Mouse (Mus musculus) kidney, adult 2 months (tissue): ENCODE results near the gene Lypd4. TPM values are rescaled to one million over a fixed set of nuclear protein-coding genes. Genes with fewer than 3 reads are reported as not detected.
A peak's percentile ranks its signal among the peaks of the same experiment; 100 is the strongest.

ENCODE experiments used
- DNase-seq: peaks from one replicate; pipeline ENCODE4 v3.0.0; 2021
- H3K27ac ChIP-seq: fragments of 200-500 bp; 2 replicates; pipeline ENCODE4 v1.5.1; 2012; ENCODE audit warnings: low read depth, low read length, control low read depth, inconsistent platforms; ENCODE audit not compliant: insufficient read depth
- H3K27me3 ChIP-seq: fragments of 200-500 bp; replicated peaks from 2 replicates; pipeline ENCODE4 v1.6.1; 2012; ENCODE audit warnings: mild to moderate bottlenecking, moderate library complexity, low read length, inconsistent platforms; ENCODE audit not compliant: control insufficient read depth, insufficient read depth
- H3K36me3 ChIP-seq: fragments of 200-500 bp; 2 replicates; pipeline ENCODE4 v1.6.1; 2012; ENCODE audit warnings: mild to moderate bottlenecking, moderate library complexity, low read length, inconsistent platforms; ENCODE audit not compliant: control insufficient read depth, insufficient read depth
- H3K4me1 ChIP-seq: fragments of 200-500 bp; 2 replicates; pipeline ENCODE4 v1.6.1; 2011; ENCODE audit warnings: low read length; ENCODE audit not compliant: control insufficient read depth, insufficient read depth
- H3K4me3 ChIP-seq: fragments of 200-500 bp; 2 replicates; pipeline ENCODE4 v1.5.1; 2011; ENCODE audit warnings: mild to moderate bottlenecking, low read depth, low read length, control low read depth; ENCODE audit not compliant: insufficient read depth
- CTCF ChIP-seq: fragments of 200-500 bp; conservative IDR thresholded peaks from 2 replicates; pipeline ENCODE4 v1.5.1; 2011; ENCODE audit warnings: low read depth, mild to moderate bottlenecking, control low read depth, low read length, moderate library complexity, mixed read lengths; ENCODE audit not compliant: insufficient read depth, insufficient read length
- POLR2A ChIP-seq: fragments of 200-500 bp; IDR thresholded peaks from one replicate; pipeline ENCODE4 v1.6.1; 2011; ENCODE audit warnings: low read depth, low read length, control low read depth
- WGBS: fragments of 180-500 bp; shearing (Covaris S2); methylation state at CpG from one replicate; pipeline ENCODE4 v1.1.7; 2018; 5-methylcytosine and 5-hydroxymethylcytosine counted together
- polyA plus RNA-seq: library from polyadenylated mRNA; depleted of rRNA; stranded (reverse); fragments of >200 nt; gene quantifications from 2 replicates; pipeline ENCODE4 v1.2.3, GENCODE M21; 2012

Gene Lypd4
- polyA plus RNA-seq, 1 experiment: 0.14 TPM

DNA sequence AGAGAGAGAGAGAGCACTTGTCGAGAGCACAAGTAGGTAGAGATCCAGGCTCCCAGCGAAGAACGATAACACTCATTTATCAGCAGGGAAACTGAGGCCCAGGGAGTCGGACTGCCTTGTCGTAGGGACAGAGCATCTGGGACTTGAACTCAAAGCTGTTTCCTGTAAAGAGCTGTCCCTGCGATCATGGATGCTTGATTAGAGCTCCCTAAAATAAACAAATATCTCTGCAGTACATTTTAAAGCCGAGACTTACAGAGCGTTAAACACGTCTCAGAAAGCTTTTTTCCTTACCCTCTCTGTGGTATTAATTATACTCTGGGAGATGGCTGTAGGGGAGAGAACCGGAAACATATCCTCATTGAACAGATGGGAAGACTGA is 33.7 kb upstream of the Lypd4 start:
- no peaks in the 10 kb centered on the region for H3K36me3 ChIP-seq
- peaks cover 5% of the 10 kb centered on the region; the same call in 1 of the 2 replicates for H3K4me1 ChIP-seq
- 14% methylated on average over 10 of the region's 10 CpGs for WGBS
- no peak for TF ChIP-seq CTCF
- no peak for TF ChIP-seq POLR2A
- H3K4me3 ChIP-seq: peak overlapping the region; percentile 76
- no peaks in the 10 kb centered on the region for H3K27me3 ChIP-seq
- no peak for DNase-seq
- peak overlapping the region; percentile 67 for H3K27ac ChIP-seq

DNA sequence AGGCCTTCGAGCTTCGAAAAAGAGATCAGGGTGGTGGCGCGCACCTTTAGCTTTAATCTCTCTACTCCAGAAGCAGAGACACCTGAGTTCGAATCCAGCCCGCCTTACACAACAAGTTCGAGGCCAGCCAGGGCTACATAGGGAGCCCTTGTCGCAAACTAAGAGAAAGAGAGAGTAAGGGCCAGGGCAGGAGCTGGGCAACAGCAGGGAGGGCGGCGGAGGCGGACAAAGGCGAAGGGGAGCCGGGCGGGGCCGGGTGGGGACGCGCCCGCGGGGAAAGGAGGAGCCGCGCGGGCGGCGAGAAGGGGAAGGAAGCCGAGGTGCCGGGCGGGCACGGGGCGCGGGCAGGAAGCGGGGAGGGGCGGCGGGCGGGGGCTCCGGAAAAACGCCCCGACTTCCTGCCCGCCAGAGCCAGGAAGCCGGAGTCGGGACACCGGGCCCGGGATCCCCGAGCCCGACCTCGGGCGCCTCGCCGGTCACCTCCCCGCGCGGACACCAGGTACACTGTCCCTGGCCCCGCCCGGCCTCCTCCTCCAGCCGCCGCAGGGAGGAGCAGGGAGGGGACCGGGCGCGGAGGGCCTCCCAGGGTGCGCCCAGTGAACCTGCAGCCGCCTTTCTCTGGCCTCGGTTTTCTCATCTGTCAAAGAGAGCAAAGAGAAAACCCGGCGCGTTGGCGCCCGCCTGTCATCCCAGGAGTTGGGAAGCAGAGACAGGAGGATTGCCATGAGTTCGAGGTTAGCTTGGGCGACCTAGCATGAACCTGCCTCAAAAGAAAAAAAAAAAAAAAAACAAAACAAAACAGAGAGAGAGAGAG is 33.1 kb upstream of the Lypd4 start, which contains the start of gene Arhgef1:
Arhgef1 (plus strand) TSS at position 283 of the 814 bp plus-strand sequence.
- TF ChIP-seq CTCF (no peak), POLR2A (no peak)
- Histone ChIP-seq H3K27me3 (no peaks in the 10 kb centered on the region), H3K4me3 (peak within 1 kb of the TSS; percentile 76), H3K27ac (peak within 1 kb of the TSS; percentile 86), H3K4me1 (peaks cover 5% of the 10 kb centered on the region; the same call in 1 of the 2 replicates), H3K36me3 (no peaks in the 10 kb centered on the region)
- 4% methylated on average over 61 of the region's 68 CpGs for whole genome bisulfite sequencing
- DNase-seq: peak; percentile 84

GRCm38 (mm10) chr7:24902264-24902629 is 32.5 kb upstream of the Lypd4 start:
- peak overlapping the region; percentile 76 for H3K4me3 ChIP-seq
- no peaks in the 10 kb centered on the region for H3K36me3 ChIP-seq
- WGBS: 66% methylated on average over 2 of the region's 2 CpGs
- TF ChIP-seq POLR2A: no peak
- TF ChIP-seq CTCF: no peak
- DNase-seq: no peak
- H3K4me1 ChIP-seq: peaks cover 5% of the 10 kb centered on the region; the same call in 1 of the 2 replicates
- no peaks in the 10 kb centered on the region for H3K27me3 ChIP-seq
- H3K27ac ChIP-seq: peak overlapping the region; percentile 86

- WGBS: 55% methylated on average over 1 of the region's 1 CpGs
- TF ChIP-seq CTCF (no peak), POLR2A (no peak)
- Histone ChIP-seq H3K27ac (no peak overlapping the region), H3K4me3 (no peak overlapping the region), H3K4me1 (peaks cover 5% of the 10 kb centered on the region; the same call in 1 of the 2 replicates), H3K36me3 (no peaks in the 10 kb centered on the region), H3K27me3 (no peaks in the 10 kb centered on the region)
- DNase-seq: no peak
These were observed 32.1 kb upstream of the Lypd4 start for GRCm38 (mm10) chr7:24901842-24902241.

GRCm38 (mm10) chr7:24901114-24901513 is 31.4 kb upstream of the Lypd4 start:
- no peak for DNase-seq
- H3K36me3 ChIP-seq: no peaks in the 10 kb centered on the region
- no peaks in the 10 kb centered on the region for H3K27me3 ChIP-seq
- peaks cover 5% of the 10 kb centered on the region; the same call in 1 of the 2 replicates for H3K4me1 ChIP-seq
- no peak for TF ChIP-seq POLR2A
- no peak for TF ChIP-seq CTCF
- no peak overlapping the region for H3K27ac ChIP-seq
- no peak overlapping the region for H3K4me3 ChIP-seq
- 74% methylated on average over 6 of the region's 6 CpGs for WGBS

- Histone ChIP-seq H3K36me3 (no peaks in the 10 kb centered on the region), H3K27me3 (no peaks in the 10 kb centered on the region), H3K4me3 (no peak overlapping the region), H3K27ac (no peak overlapping the region), H3K4me1 (0 out of 2 replicates have a peak, but pooled peaks cover 2% of the 10 kb centered on the region)
- no peak for DNase-seq
- TF ChIP-seq POLR2A (no peak), CTCF (no peak)
- WGBS: 76% methylated on average over 5 of the region's 5 CpGs
These were observed 28.2 kb upstream of the Lypd4 start for GRCm38 (mm10) chr7:24897959-24898358.

- Histone ChIP-seq H3K36me3 (no peaks in the 10 kb centered on the region), H3K27me3 (no peaks in the 10 kb centered on the region), H3K4me3 (no peak within 1 kb of the TSS), H3K4me1 (no peaks in the 10 kb centered on the region), H3K27ac (no peak within 1 kb of the TSS)
- 66% methylated on average over 12 of the region's 12 CpGs for WGBS
- no peak for DNase-seq
- TF ChIP-seq CTCF (no peak), POLR2A (no peak)
These were observed 27.5 kb upstream of the Lypd4 start, which contains the start of gene Cd79a for GRCm38 (mm10) chr7:24897224-24897623. TSS of gene Cd79a (plus strand) at chr7:24897381.
